Mouse (Mus musculus): Measurements from ENCODE around the gene Grb7.

Grb7 gene

GRCm38 (mm10) chr11:98472696-98473095, 26.5 kb downstream of the Grb7 start:
- no peak for DNase-seq (ENCODE audit: low read depth)

GRCm38 (mm10) chr11:98473916-98474479, 27.8 kb downstream of the Grb7 start:
- no peak for DNase-seq (ENCODE audit: low read depth)

GRCm38 (mm10) chr11:98474967-98475366, 28.8 kb downstream of the Grb7 start:
- DNase-seq (ENCODE audit: low read depth): no peak

GRCm38 (mm10) chr11:98475630-98476433, 29.6 kb downstream of the Grb7 start:
- no peak for DNase-seq (ENCODE audit: low read depth)

- no peak for DNase-seq (ENCODE audit: low read depth)
Measured at GRCm38 (mm10) chr11:98476434-98476807, 30.2 kb downstream of the Grb7 start.

GRCm38 (mm10) chr11:98477011-98477701, 31.0 kb downstream of the Grb7 start:
- no peak for DNase-seq (ENCODE audit: low read depth)

- no peak for DNase-seq (ENCODE audit: low read depth)
Measured at GRCm38 (mm10) chr11:98479026-98479939, 33.1 kb downstream of the Grb7 start.

- no peak for DNase-seq (ENCODE audit: low read depth)
Measured at GRCm38 (mm10) chr11:98479940-98480497, 33.8 kb downstream of the Grb7 start.

- no peak for DNase-seq (ENCODE audit: low read depth)
Measured at GRCm38 (mm10) chr11:98481231-98481630, 35.0 kb downstream of the Grb7 start.

- no peak for DNase-seq (ENCODE audit: low read depth)
Measured at GRCm38 (mm10) chr11:98482067-98482466, 35.9 kb downstream of the Grb7 start.

GRCm38 (mm10) chr11:98485749-98486148, 39.6 kb downstream of the Grb7 start:
- DNase-seq (ENCODE audit: low read depth): no peak

- no peak for DNase-seq (ENCODE audit: low read depth)
Measured at GRCm38 (mm10) chr11:98487526-98488040, 41.4 kb downstream of the Grb7 start.

GRCm38 (mm10) chr11:98488540-98489234, 42.5 kb downstream of the Grb7 start:
- DNase-seq (ENCODE audit: low read depth): no peak

- DNase-seq (ENCODE audit: low read depth): no peak
Measured at GRCm38 (mm10) chr11:98491571-98491970, 45.4 kb downstream of the Grb7 start.

GRCm38 (mm10) chr11:98492959-98493358, 46.8 kb downstream of the Grb7 start:
- no peak for DNase-seq (ENCODE audit: low read depth)

- DNase-seq (ENCODE audit: low read depth): no peak
Measured at GRCm38 (mm10) chr11:98493394-98493793, 47.2 kb downstream of the Grb7 start.

- no peak for DNase-seq (ENCODE audit: low read depth)
Measured at GRCm38 (mm10) chr11:98495176-98495719, 49.1 kb downstream of the Grb7 start.

GRCm38 (mm10) chr11:98497388-98498288, 51.4 kb downstream of the Grb7 start:
- no peak for DNase-seq (ENCODE audit: low read depth)

GRCm38 (mm10) chr11:98504926-98505325, 58.7 kb downstream of the Grb7 start:
- no peak for DNase-seq (ENCODE audit: low read depth)
